Mouse (Mus musculus): ENCODE data around the gene Fam174b.

GRCm38 (mm10) chr7:73785815-73786214, 45.7 kb downstream of the Fam174b start:
- TF ChIP-seq EP300 (IDR thresholded peaks at IDR 0.05; ENCODE audit: low read length) (no peak), CTCF (conservative IDR thresholded peaks at IDR 0.05 in 1 of 2, IDR thresholded peaks at IDR 0.05 in 1 of 2; ENCODE audit: low read depth in 2 of 2, low read length in 2 of 2) (no peak)

All from CH12.LX (cell line).